Mouse (Mus musculus): Measurements from ENCODE around the gene Xpr1.
A peak's percentile ranks its signal among the peaks of the same experiment; 100 is the strongest.

Xpr1 gene

GRCm38 (mm10) chr1:155303402-155303801 lies 113.8 kb downstream of the Xpr1 start:
- H3K4me3 ChIP-seq (replicated peaks; ENCODE audit: low read length), result no peak overlapping the region
- peaks cover 11% of the 10 kb centered on the region; the same call in 1 of the 2 replicates for H3K4me1 ChIP-seq (replicated peaks; ENCODE audit: low read depth, low read length)
- no peaks in the 10 kb centered on the region for H3K27me3 ChIP-seq (ENCODE audit: insufficient read depth, low read length)
- no peaks in the 10 kb centered on the region for H3K36me3 ChIP-seq (ENCODE audit: insufficient read depth, low read length)
- TF ChIP-seq CTCF (conservative IDR thresholded peaks at IDR 0.05; ENCODE audit: low read length) (no peak), POU5F1 (IDR thresholded peaks at IDR 0.05; ENCODE audit: borderline replicate concordance, low read length) (no peak), NANOG (IDR thresholded peaks at IDR 0.05; ENCODE audit: borderline replicate concordance, low read length) (no peak)
- H3K9me3 ChIP-seq (ENCODE audit: low read length), result no peaks in the 10 kb centered on the region

- no peak overlapping the region for H3K4me3 ChIP-seq (replicated peaks; ENCODE audit: low read length)
- H3K36me3 ChIP-seq (ENCODE audit: insufficient read depth, low read length), result no peaks in the 10 kb centered on the region
- TF ChIP-seq NANOG (IDR thresholded peaks at IDR 0.05; ENCODE audit: borderline replicate concordance, low read length), result no peak
- TF ChIP-seq POU5F1 (IDR thresholded peaks at IDR 0.05; ENCODE audit: borderline replicate concordance, low read length), result no peak
- no peak for TF ChIP-seq CTCF (conservative IDR thresholded peaks at IDR 0.05; ENCODE audit: low read length)
- no peaks in the 10 kb centered on the region for H3K27me3 ChIP-seq (ENCODE audit: insufficient read depth, low read length)
- no peaks in the 10 kb centered on the region for H3K9me3 ChIP-seq (ENCODE audit: low read length)
- no peaks in the 10 kb centered on the region for H3K4me1 ChIP-seq (replicated peaks; ENCODE audit: low read depth, low read length)
These were observed 119.6 kb downstream of the Xpr1 start for GRCm38 (mm10) chr1:155297615-155298014.

DNA sequence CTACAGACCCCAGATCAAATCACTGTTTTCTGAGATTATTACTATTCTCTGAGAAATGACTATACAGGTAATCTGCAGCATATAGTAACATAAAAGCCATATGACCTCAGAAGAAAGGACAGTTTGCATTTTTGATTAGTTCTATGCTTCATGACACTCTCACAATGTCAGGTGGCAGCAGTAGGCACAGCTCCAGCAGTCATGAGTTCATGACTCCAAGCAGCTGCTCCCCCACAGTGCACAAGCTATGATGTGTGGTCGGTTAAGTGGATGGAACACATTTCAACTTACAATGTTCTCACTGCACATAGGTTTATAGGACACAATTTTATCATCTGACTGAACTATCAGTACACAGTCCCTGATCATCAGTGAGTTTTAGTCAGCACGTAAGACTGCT lies 120.0 kb downstream of the Xpr1 start:
- Histone ChIP-seq H3K27me3 (ENCODE audit: insufficient read depth, low read length) (no peaks in the 10 kb centered on the region), H3K4me1 (replicated peaks; ENCODE audit: low read depth, low read length) (no peaks in the 10 kb centered on the region), H3K4me3 (replicated peaks; ENCODE audit: low read length) (no peak overlapping the region), H3K36me3 (ENCODE audit: insufficient read depth, low read length) (no peaks in the 10 kb centered on the region), H3K9me3 (ENCODE audit: low read length) (no peaks in the 10 kb centered on the region)
- TF ChIP-seq CTCF (conservative IDR thresholded peaks at IDR 0.05; ENCODE audit: low read length) (no peak), POU5F1 (IDR thresholded peaks at IDR 0.05; ENCODE audit: borderline replicate concordance, low read length) (no peak), NANOG (IDR thresholded peaks at IDR 0.05; ENCODE audit: borderline replicate concordance, low read length) (no peak)

- Histone ChIP-seq H3K4me3 (replicated peaks; ENCODE audit: low read length) (no peak overlapping the region), H3K36me3 (ENCODE audit: insufficient read depth, low read length) (peaks cover 5% of the 10 kb centered on the region; the same call in 1 of the 2 replicates), H3K9me3 (ENCODE audit: low read length) (no peaks in the 10 kb centered on the region), H3K4me1 (replicated peaks; ENCODE audit: low read depth, low read length) (no peaks in the 10 kb centered on the region), H3K27me3 (ENCODE audit: insufficient read depth, low read length) (no peaks in the 10 kb centered on the region)
- TF ChIP-seq POU5F1 (IDR thresholded peaks at IDR 0.05; ENCODE audit: borderline replicate concordance, low read length) (no peak), NANOG (IDR thresholded peaks at IDR 0.05; ENCODE audit: borderline replicate concordance, low read length) (no peak), CTCF (conservative IDR thresholded peaks at IDR 0.05; ENCODE audit: low read length) (peak; percentile 31)
These were observed 123.8 kb downstream of the Xpr1 start for GRCm38 (mm10) chr1:155293446-155293845.

- no peaks in the 10 kb centered on the region for H3K4me1 ChIP-seq (replicated peaks; ENCODE audit: low read depth, low read length)
- H3K4me3 ChIP-seq (replicated peaks; ENCODE audit: low read length), result no peak overlapping the region
- TF ChIP-seq POU5F1 (IDR thresholded peaks at IDR 0.05; ENCODE audit: borderline replicate concordance, low read length), result no peak
- TF ChIP-seq CTCF (conservative IDR thresholded peaks at IDR 0.05; ENCODE audit: low read length), result no peak
- no peak for TF ChIP-seq NANOG (IDR thresholded peaks at IDR 0.05; ENCODE audit: borderline replicate concordance, low read length)
- H3K27me3 ChIP-seq (ENCODE audit: insufficient read depth, low read length), result no peaks in the 10 kb centered on the region
- H3K36me3 ChIP-seq (ENCODE audit: insufficient read depth, low read length), result peaks cover 9% of the 10 kb centered on the region; the same call in 1 of the 2 replicates
- no peaks in the 10 kb centered on the region for H3K9me3 ChIP-seq (ENCODE audit: low read length)
These were observed 127.8 kb downstream of the Xpr1 start for GRCm38 (mm10) chr1:155289411-155289810.

GRCm38 (mm10) chr1:155288033-155288432 lies 129.2 kb downstream of the Xpr1 start:
- peaks cover 9% of the 10 kb centered on the region; the same call in 1 of the 2 replicates for H3K36me3 ChIP-seq (ENCODE audit: insufficient read depth, low read length)
- H3K4me1 ChIP-seq (replicated peaks; ENCODE audit: low read depth, low read length), result no peaks in the 10 kb centered on the region

DNA sequence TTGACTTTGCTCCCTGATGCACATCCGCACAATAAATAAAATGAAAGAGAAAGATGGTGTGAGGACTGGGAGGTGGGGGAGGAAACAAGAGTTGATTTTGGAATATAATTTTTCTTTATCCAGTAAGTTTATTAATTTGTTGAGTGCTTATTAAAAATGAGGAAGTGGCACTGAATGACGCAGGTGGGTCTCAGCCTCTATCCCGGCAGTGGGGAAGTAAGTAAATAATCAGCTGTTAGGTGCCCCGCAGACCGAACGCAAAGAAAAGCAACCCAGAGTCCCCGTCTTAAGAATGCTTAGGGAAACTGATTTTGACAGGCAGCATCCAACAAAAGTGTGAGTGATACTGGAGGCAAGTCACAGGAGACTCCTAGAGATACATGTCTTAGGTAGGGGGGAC lies 133.4 kb downstream of the Xpr1 start:
- Histone ChIP-seq H3K27me3 (ENCODE audit: insufficient read depth, low read length) (no peaks in the 10 kb centered on the region), H3K4me3 (replicated peaks; ENCODE audit: low read length) (no peak overlapping the region), H3K36me3 (ENCODE audit: insufficient read depth, low read length) (peaks cover 6% of the 10 kb centered on the region; the same call in 1 of the 2 replicates), H3K9me3 (ENCODE audit: low read length) (no peaks in the 10 kb centered on the region), H3K4me1 (replicated peaks; ENCODE audit: low read depth, low read length) (0 out of 2 replicates have a peak, but pooled peaks cover 4% of the 10 kb centered on the region)
- TF ChIP-seq POU5F1 (IDR thresholded peaks at IDR 0.05; ENCODE audit: borderline replicate concordance, low read length) (no peak), CTCF (conservative IDR thresholded peaks at IDR 0.05; ENCODE audit: low read length) (no peak), NANOG (IDR thresholded peaks at IDR 0.05; ENCODE audit: borderline replicate concordance, low read length) (no peak)

More at GRCm38 (mm10) chr1:155288033-155288432, 129.2 kb downstream of the Xpr1 start:
- no peak overlapping the region for H3K4me3 ChIP-seq (replicated peaks; ENCODE audit: low read length)
- H3K27me3 ChIP-seq (ENCODE audit: insufficient read depth, low read length), result no peaks in the 10 kb centered on the region
- TF ChIP-seq CTCF (conservative IDR thresholded peaks at IDR 0.05; ENCODE audit: low read length) (no peak), POU5F1 (IDR thresholded peaks at IDR 0.05; ENCODE audit: borderline replicate concordance, low read length) (no peak), NANOG (IDR thresholded peaks at IDR 0.05; ENCODE audit: borderline replicate concordance, low read length) (no peak)
- H3K9me3 ChIP-seq (ENCODE audit: low read length), result no peaks in the 10 kb centered on the region

DNA sequence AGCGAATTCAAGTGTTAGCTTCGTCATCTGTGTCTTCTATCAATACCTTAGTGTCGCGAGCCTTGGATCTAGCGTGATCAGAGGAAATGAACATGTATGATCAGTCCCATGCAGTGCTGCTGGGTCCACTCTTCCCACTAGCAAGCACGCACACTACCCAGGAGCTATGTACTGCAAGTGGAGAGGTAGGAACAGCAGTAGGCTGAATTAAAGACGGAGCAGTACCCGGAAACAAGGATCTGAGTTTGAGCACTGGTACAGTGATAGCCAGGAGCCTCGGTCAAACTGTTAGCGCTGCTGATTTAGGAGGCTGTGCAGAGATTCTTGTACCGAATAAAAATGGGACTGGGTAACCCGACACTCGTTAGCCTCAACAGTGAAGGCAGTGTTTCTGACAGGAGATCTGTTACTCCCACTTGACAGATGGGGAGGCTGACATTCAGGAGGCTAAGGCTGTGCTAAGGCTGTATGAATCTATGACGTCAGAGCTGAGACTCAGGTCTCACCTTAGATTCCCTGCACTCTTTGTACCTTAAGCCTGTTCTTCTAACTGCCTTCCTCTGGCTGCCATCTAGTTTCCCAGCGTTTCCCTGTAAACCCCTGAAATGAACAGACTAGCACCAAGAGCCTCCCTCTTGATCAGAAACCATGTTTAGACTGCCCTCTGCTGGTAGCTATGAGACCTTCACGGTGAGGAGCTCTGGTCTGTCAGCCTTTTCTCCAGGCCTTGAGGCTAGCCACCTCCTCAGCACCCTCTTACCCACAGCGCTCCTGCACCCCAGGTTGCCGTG lies 136.0 kb downstream of the Xpr1 start:
- TF ChIP-seq CTCF (conservative IDR thresholded peaks at IDR 0.05; ENCODE audit: low read length), result peak; percentile 58
- TF ChIP-seq NANOG (IDR thresholded peaks at IDR 0.05; ENCODE audit: borderline replicate concordance, low read length), result no peak
- peaks cover 2% of the 10 kb centered on the region; the same call in 1 of the 2 replicates for H3K36me3 ChIP-seq (ENCODE audit: insufficient read depth, low read length)
- H3K27me3 ChIP-seq (ENCODE audit: insufficient read depth, low read length), result no peaks in the 10 kb centered on the region
- H3K4me3 ChIP-seq (replicated peaks; ENCODE audit: low read length), result no peak overlapping the region
- H3K9me3 ChIP-seq (ENCODE audit: low read length), result no peaks in the 10 kb centered on the region
- peaks cover 10% of the 10 kb centered on the region for H3K4me1 ChIP-seq (replicated peaks; ENCODE audit: low read depth, low read length)
